Mouse (Mus musculus) heart, embryonic 16.5 days (tissue): ENCODE measurements at regions not wholly inside any gene's neighbourhood (a gene's known extent, or its start where the extent isn't known, plus 50 kb on each side); places are given as distances from the start of the nearest gene placed in this dataset.

Experiments used
- ATAC-seq: fragments of 200-750 bp; cut with Nextera tagmentation; replicated peaks from 2 replicates; pipeline ENCODE4 v1.8.0; 2017; ENCODE audit warnings: moderate number of reproducible peaks; ENCODE audit not compliant: insufficient read depth, low FRiP score; ENCODE audit errors: extremely low read depth
- H3K27ac ChIP-seq: fragments of 300-500 bp; sonication (generic); 2 replicates; pipeline ENCODE4 v1.5.1; 2014; ENCODE audit warnings: mild to moderate bottlenecking, low read length, control low read depth, moderate library complexity
- H3K27me3 ChIP-seq: fragments of 300-500 bp; sonication (generic); 2 replicates; pipeline ENCODE4 v1.6.1; 2014; ENCODE audit warnings: low read length, mixed read lengths; ENCODE audit not compliant: control insufficient read depth, insufficient read depth
- H3K36me3 ChIP-seq: fragments of 300-500 bp; sonication (generic); 2 replicates; pipeline ENCODE4 v1.6.1; 2014; ENCODE audit not compliant: control insufficient read depth, insufficient read depth
- H3K4me1 ChIP-seq: fragments of 300-500 bp; sonication (generic); 2 replicates; pipeline ENCODE4 v1.6.1; 2014; ENCODE audit warnings: low read length, mixed read lengths; ENCODE audit not compliant: control insufficient read depth, insufficient read depth
- H3K4me2 ChIP-seq: fragments of 300-500 bp; sonication (generic); 2 replicates; pipeline ENCODE4 v1.6.1; 2014; ENCODE audit warnings: low read depth, mild to moderate bottlenecking, control low read depth, low read length
- H3K4me3 ChIP-seq: fragments of 300-500 bp; sonication (generic); 2 replicates; pipeline ENCODE4 v1.5.1; 2014; ENCODE audit warnings: mild to moderate bottlenecking, control low read depth, low read length
- H3K9ac ChIP-seq: fragments of 300-500 bp; sonication (generic); 2 replicates; pipeline ENCODE4 v1.6.1; 2014; ENCODE audit warnings: low read length, control low read depth
- H3K9me3 ChIP-seq: fragments of 300-500 bp; sonication (generic); replicated peaks from 2 replicates; pipeline ENCODE4 v1.6.1; 2016; ENCODE audit warnings: low read length; ENCODE audit not compliant: control insufficient read depth
- WGBS: fragments of 180-500 bp; shearing (Covaris S2); extraction: QIAGEN DNeasy Blood & Tissue Kit; methylation state at CpG from one replicate; pipeline ENCODE4 v1.1.7; 2014; 5-methylcytosine and 5-hydroxymethylcytosine counted together

DNA sequence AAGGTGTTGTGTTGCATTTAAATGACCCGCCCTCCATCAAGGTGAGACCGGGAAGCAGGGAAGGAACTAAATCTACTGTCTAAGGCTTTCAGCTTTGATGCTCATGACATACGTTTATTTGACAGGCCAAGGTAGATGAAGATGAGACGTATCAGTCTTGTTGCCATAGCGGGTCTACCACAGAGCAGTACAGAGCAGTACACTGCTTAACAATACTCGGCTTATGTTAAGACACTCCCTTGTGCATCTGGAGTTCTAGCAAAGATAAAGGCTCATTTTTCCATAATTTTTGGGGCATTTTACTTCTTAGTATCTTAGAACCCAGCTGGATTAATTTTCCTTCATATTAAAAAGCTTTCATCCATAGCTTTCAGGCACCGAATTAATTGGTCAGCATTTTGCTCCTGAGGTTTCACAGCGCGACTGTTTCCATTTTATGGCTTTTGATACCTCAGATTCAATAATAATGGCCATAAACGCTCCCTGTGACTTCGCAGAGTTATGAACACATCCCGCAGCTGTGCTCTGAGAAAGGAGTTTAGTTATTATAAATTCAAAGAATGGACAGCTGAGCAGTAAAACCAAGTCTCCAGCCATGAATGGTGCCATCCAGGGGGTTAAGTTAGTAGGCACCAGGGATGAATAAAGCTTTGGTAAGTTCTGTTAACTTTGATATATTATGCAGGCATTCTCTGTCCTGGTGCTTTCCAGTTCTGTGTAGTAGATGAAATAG, 85.0 kb upstream of the Pld5 start:
- Histone ChIP-seq H3K9ac (no peak overlapping the region), H3K36me3 (no peaks in the 10 kb centered on the region), H3K9me3 (no peaks in the 10 kb centered on the region), H3K27ac (no peak overlapping the region), H3K27me3 (no peaks in the 10 kb centered on the region), H3K4me3 (no peak overlapping the region), H3K4me2 (no peak overlapping the region), H3K4me1 (no peaks in the 10 kb centered on the region)
- WGBS, result 90% methylated on average over 12 of the region's 12 CpGs
- no peak for ATAC-seq

DNA sequence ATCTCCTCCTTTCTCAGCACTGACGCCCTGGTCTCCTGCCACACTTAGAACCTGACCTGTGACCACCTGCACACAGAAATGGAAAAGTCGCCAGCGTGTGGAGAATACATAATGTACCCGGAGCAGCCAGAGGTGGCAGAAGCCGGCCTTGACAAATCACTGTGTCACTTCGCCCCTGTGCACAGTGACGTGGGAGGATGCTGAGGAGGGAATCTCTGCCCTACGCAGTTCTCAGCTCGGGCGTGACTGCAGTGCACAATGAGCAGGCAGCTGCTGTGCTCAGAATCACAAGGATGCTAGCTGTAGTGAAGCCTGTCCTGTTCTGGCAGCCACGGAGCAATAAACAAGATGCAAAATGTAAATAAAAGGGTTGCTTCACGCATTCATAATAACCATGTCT, 80.2 kb upstream of the Pld5 start:
- Histone ChIP-seq H3K9me3 (no peaks in the 10 kb centered on the region), H3K9ac (no peak overlapping the region), H3K4me1 (no peaks in the 10 kb centered on the region), H3K4me3 (no peak overlapping the region), H3K27me3 (no peaks in the 10 kb centered on the region; the same call in 1 of the 2 replicates), H3K27ac (no peak overlapping the region), H3K4me2 (no peak overlapping the region), H3K36me3 (no peaks in the 10 kb centered on the region)
- no peak for ATAC-seq
- WGBS, result 63% methylated on average over 12 of the region's 12 CpGs

GRCm38 (mm10) chr1:176354898-176355297, 79.8 kb upstream of the Pld5 start:
- Histone ChIP-seq H3K9ac (no peak overlapping the region), H3K27me3 (no peaks in the 10 kb centered on the region; the same call in 1 of the 2 replicates), H3K27ac (no peak overlapping the region), H3K4me1 (no peaks in the 10 kb centered on the region), H3K36me3 (no peaks in the 10 kb centered on the region), H3K4me2 (no peak overlapping the region), H3K4me3 (no peak overlapping the region), H3K9me3 (no peaks in the 10 kb centered on the region)
- ATAC-seq, result no peak
- WGBS, result 42% methylated on average over 1 of the region's 1 CpGs

GRCm38 (mm10) chr1:176352706-176353105, 77.6 kb upstream of the Pld5 start:
- no peak for ATAC-seq

DNA sequence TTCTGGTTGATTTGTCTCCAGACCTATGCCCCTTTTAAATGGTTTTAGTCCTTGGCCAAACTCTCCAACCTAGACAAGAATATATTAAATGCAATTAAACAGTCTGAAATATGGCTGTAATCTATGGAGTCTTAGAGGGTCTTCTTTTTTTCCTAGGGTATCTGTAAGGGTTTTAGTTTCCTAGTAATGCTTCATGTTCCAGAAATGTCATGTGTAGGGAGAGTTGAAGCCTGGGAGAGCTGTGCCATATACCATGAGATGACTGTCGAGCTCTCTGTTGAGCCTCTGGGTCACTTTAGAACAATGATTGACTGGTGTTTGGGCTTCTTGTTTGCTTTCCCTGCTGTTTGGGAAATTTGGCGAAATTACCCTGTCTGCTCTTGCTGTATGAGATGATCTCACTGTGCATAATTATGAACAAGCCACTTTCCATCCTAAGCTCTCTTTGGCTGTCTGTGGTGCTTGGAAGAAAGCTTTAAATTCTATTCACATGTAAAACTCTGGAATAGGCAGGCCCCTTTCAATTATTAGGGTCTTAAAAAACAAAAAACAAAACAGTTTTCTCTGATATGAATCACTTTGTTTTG, 74.9 kb upstream of the Pld5 start:
- Histone ChIP-seq H3K4me2 (no peak overlapping the region), H3K4me1 (no peaks in the 10 kb centered on the region), H3K9me3 (no peaks in the 10 kb centered on the region), H3K4me3 (no peak overlapping the region), H3K27ac (no peak overlapping the region), H3K27me3 (no peaks in the 10 kb centered on the region; the same call in 1 of the 2 replicates), H3K9ac (no peak overlapping the region), H3K36me3 (no peaks in the 10 kb centered on the region)
- 60% methylated on average over 2 of the region's 2 CpGs for WGBS
- ATAC-seq, result no peak

More at GRCm38 (mm10) chr1:176352706-176353105, 77.6 kb upstream of the Pld5 start:
- Histone ChIP-seq H3K9ac (no peak overlapping the region), H3K4me1 (no peaks in the 10 kb centered on the region), H3K27me3 (no peaks in the 10 kb centered on the region; the same call in 1 of the 2 replicates), H3K4me2 (no peak overlapping the region), H3K27ac (no peak overlapping the region), H3K36me3 (no peaks in the 10 kb centered on the region), H3K9me3 (no peaks in the 10 kb centered on the region), H3K4me3 (no peak overlapping the region)
- WGBS, result 63% methylated on average over 3 of the region's 3 CpGs

DNA sequence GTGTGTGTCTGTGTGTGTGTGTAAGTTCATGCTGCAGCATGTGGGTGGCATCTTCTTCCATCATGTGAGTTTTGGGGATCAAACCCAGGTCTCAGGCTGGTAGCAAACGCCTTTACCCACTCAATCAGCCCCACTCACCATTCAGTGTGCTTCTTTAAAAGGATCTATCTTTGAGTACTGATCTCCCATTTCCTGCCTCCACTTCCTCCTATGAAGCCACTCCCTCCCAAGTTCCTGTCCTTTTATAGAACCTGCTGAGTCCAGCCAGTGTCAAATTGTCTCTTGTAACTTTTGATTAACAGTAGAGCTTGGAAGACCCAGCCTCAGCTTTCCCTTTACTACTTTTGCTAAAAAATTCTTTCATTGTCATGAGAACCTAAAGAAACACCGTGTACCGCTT, 73.0 kb upstream of the Pld5 start:
- 71% methylated on average over 3 of the region's 3 CpGs for WGBS
- ATAC-seq, result no peak

DNA sequence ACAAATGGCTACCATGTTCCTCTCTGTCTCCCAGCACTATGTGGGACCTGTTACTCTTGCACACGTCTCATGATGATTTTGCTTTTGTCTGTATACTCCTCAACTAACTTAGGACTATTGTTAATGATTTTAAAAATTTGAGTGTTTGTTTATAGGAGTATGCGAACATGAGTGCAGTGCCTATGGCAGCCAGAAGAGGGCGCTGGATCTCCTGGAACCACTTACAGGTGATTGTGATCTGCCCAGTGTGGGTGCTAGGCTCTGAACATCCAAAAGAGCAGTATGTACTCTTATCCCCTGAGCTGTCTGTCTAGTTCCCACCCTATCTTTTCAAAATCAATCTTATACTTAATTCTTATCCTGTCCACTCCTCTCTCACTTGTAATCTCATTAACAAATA, 56.2 kb upstream of the Pld5 start:
- no peak overlapping the region for H3K9ac ChIP-seq
- H3K4me1 ChIP-seq, result no peaks in the 10 kb centered on the region
- no peak for ATAC-seq
- H3K4me2 ChIP-seq, result no peak overlapping the region
- H3K4me3 ChIP-seq, result no peak overlapping the region
- H3K36me3 ChIP-seq, result no peaks in the 10 kb centered on the region
- H3K27me3 ChIP-seq, result no peaks in the 10 kb centered on the region
- no peaks in the 10 kb centered on the region for H3K9me3 ChIP-seq
- 61% methylated on average over 3 of the region's 3 CpGs for WGBS
- H3K27ac ChIP-seq, result no peak overlapping the region

More for the DNA sequence above, 73.0 kb upstream of the Pld5 start:
- Histone ChIP-seq H3K4me2 (no peak overlapping the region), H3K4me3 (no peak overlapping the region), H3K27me3 (no peaks in the 10 kb centered on the region), H3K9ac (no peak overlapping the region), H3K36me3 (no peaks in the 10 kb centered on the region), H3K4me1 (no peaks in the 10 kb centered on the region), H3K9me3 (no peaks in the 10 kb centered on the region), H3K27ac (no peak overlapping the region)
